Mouse (Mus musculus) CH12.LX (cell line): Measurements from ENCODE around the gene Tctn1.

Source experiments
- CTCF ChIP-seq, 2 experiments: IDR thresholded peaks in 1 of 2; conservative IDR thresholded peaks in 1 of 2; 2 replicates each; pipeline ENCODE4 v1.5.1; 2011 to 2012; ENCODE audit warnings: low read depth in 2 of 2, low read length in 2 of 2, improper control_type of control experiment in 1 of 2, inconsistent platforms in 1 of 2, mild to moderate bottlenecking in 1 of 2, moderate library complexity in 1 of 2
- ELF1 ChIP-seq: IDR thresholded peaks from 2 replicates; pipeline ENCODE4 v1.6.1; 2014; ENCODE audit warnings: low read depth, mild to moderate bottlenecking, inconsistent platforms, low read length, improper control_type of control experiment
- MAFK ChIP-seq: IDR thresholded peaks from 2 replicates; pipeline ENCODE4 v1.6.1; 2011; ENCODE audit warnings: low read length, improper control_type of control experiment; ENCODE audit not compliant: insufficient replicate concordance
- MAX ChIP-seq: IDR thresholded peaks from 2 replicates; pipeline ENCODE4 v1.6.1; 2011; ENCODE audit warnings: low read length, improper control_type of control experiment
- MAZ ChIP-seq: IDR thresholded peaks from 2 replicates; pipeline ENCODE4 v1.6.1; 2012; ENCODE audit warnings: low read depth, mild to moderate bottlenecking, inconsistent platforms, low read length, improper control_type of control experiment, moderate library complexity
- TBP ChIP-seq: conservative IDR thresholded peaks from 2 replicates; pipeline ENCODE4 v1.6.1; 2011; ENCODE audit warnings: low read depth, low read length, improper control_type of control experiment

DNA sequence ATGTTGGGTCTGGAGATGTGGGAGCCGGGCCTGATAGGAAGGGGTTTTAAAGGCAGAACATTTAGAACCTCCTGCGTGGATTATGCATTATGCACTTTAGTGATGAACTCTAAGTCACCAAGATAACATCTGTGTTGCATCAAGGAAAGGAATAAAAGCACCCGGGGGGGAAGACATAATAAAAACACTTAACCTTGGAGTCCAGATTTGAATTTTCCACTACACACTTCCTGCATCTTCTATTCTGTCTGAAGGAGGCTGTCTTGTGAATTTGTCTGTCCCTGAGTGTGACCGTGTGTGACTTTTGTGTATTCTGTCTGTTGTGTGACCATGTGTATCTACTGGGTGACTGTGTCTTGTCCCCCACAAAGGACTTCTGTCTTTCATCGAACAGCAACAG, 32.3 kb downstream of the Tctn1 start:
- no peak for TF ChIP-seq CTCF (conservative IDR thresholded peaks at IDR 0.05 in 1 of 2, IDR thresholded peaks at IDR 0.05 in 1 of 2; ENCODE audit: low read depth in 2 of 2, low read length in 2 of 2)
- 0 out of 2 replicates have a peak, but pooled peaks have one; percentile 44 for TF ChIP-seq TBP
- TF ChIP-seq MAX = no peak
- 0 out of 2 replicates have a peak, but pooled peaks have one; percentile 20 for TF ChIP-seq ELF1
- TF ChIP-seq MAFK = no peak
- no peak for TF ChIP-seq MAZ
